Mouse (Mus musculus): Measurements from ENCODE around the gene Fscn1. TPM values are rescaled to one million over a fixed set of nuclear protein-coding genes. Genes with fewer than 3 reads are reported as not detected.
A peak's percentile ranks its signal among the peaks of the same experiment; 100 is the strongest.

Fscn1 gene
- total RNA-seq, 4 experiments from 2014 or later: 3.0 to 7.9 (median 5.0) TPM

DNA sequence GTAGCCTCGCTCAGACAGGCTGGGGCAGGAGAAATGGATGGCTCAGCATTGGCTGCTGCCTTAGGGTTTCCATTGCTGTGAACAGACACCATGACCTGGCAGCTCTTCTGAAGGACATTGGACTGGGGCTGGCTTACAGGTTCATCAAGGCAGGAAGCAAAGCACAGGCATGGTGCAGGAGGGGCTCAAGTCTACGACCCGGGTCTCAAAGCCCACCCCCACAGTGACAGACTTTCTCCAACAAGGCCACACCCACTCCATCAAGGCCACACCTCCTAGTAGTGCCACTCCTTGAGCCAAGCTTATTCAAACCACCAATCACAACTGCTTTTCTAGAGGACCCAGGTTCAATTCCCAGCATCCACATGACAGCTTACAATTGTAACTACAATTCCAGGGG lies 13.8 kb downstream of the Fscn1 start:
- no peak for DNase-seq (ENCODE audit: low spot score in 2 of 2)

DNA sequence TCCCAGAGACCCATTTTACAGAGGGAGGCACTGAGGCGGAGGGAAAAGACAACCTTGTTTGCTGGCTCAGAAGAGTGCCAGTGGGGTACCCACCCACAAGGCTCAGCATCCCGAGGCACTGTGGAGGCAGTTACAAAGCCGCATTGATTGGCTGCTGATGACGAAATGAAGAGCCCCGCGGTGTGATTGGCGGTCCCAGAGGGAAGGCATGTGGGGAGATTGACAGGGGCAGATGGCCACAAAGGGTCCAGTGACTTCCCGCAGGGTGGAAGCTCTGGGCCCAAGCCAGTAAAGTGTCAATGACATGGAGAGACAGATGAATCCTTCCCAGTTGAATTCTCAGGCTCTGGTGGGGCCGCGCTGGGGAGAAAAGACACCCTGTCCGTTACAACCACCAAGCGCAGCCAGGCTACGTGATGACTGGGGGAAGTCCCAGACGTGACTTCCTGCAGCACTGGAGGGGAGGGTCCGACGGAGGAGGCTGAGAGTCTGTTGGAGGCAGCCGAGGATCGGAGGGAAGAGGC lies 14.5 kb downstream of the Fscn1 start:
- DNase-seq (ENCODE audit: low spot score in 2 of 2): peak in 1 of 2 experiments; percentile 35

- no peak for DNase-seq (ENCODE audit: low spot score in 2 of 2)
These were observed 16.4 kb downstream of the Fscn1 start for GRCm38 (mm10) chr5:142976516-142976915.

DNA sequence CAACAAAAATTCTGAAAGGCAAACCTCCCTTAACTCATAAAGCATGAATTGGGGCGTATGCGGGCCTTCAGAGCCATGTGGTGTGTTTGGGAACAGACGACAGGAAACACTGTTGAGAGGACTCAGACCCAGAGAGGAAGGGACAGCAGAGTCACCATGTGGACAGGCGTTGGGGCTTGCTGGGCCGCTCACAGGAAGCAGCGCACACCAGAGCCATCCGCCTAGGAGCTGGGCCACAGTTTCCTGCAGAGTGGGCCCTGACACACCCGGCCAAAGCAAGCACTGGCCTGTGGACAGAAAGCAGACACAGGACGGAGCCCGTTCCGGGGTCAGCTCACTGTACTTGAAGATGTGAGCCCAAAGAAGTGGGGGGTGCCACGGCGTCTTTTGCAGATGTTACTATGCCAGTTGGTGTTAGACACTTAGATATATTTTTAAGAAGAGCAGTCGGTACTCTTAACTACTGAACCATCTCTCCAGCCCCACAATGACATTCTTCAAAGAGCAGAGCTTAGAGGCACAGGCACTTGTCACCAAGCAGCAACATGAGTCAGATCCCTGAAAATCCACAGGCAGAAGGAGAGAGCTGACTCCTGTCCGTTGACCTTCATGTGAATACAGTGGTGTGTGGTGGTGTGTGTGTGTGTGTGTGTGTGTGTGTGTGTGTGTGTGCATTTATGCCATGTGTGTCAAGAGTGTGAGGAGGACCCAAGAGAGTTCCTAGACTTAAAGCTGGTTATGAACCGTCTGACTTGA lies 22.1 kb downstream of the Fscn1 start:
- no peak for DNase-seq (ENCODE audit: low spot score in 2 of 2)

- DNase-seq (ENCODE audit: low spot score in 2 of 2): no peak
These were observed 23.0 kb downstream of the Fscn1 start for GRCm38 (mm10) chr5:142983174-142983573.

GRCm38 (mm10) chr5:142984271-142984670 lies 24.1 kb downstream of the Fscn1 start:
- no peak for DNase-seq (ENCODE audit: low spot score in 2 of 2)

- no peak for DNase-seq (ENCODE audit: low spot score in 2 of 2)
These were observed 28.4 kb downstream of the Fscn1 start for GRCm38 (mm10) chr5:142988520-142988919.

DNA sequence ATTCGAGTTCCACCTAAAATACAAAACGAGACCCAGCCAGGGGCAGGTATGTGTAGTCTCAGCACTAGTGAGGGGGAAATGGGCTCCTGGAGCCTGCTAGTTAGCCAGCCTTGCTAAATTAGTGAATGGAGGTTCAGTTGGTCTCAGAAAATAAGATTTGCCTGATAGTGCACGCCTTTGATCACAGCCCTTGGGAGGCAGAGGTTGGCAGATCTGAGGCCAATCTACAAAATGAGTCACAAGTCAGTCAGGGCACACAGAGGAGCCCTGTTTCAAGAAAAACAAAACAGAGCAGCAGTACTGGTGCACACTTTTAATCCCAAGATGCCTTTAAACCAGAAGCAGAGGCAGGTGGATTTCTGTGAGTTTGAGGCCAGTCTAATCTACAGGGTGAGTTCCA lies 29.0 kb downstream of the Fscn1 start:
- DNase-seq (ENCODE audit: low spot score in 2 of 2): no peak

DNA sequence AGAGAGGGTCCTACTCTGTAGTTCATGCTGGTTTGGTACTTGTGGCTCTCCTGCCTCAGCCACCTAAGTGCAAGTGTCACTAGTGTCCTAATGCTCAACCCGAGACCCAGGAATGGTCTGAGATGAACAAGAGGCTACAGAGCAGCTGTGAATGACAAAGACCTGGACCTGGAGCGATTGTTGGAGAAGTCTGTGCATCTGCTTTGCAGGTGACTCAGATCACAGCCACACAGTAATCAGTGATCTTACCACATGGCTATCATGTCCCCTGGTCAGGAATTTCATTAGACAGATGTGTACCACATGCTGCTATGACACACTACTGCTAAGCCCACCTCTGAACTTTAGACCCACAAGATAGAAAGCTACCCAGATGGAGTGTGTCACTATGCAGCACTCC lies 34.6 kb downstream of the Fscn1 start:
- DNase-seq (ENCODE audit: low spot score in 2 of 2): no peak

- DNase-seq (ENCODE audit: low spot score in 2 of 2): no peak
These were observed 37.4 kb downstream of the Fscn1 start for GRCm38 (mm10) chr5:142997526-142997925.

- DNase-seq (ENCODE audit: low spot score in 2 of 2): no peak
These were observed 38.0 kb downstream of the Fscn1 start for GRCm38 (mm10) chr5:142998171-142998570.

- DNase-seq (ENCODE audit: low spot score in 2 of 2): no peak
These were observed 39.9 kb downstream of the Fscn1 start for GRCm38 (mm10) chr5:143000091-143000490.

DNA sequence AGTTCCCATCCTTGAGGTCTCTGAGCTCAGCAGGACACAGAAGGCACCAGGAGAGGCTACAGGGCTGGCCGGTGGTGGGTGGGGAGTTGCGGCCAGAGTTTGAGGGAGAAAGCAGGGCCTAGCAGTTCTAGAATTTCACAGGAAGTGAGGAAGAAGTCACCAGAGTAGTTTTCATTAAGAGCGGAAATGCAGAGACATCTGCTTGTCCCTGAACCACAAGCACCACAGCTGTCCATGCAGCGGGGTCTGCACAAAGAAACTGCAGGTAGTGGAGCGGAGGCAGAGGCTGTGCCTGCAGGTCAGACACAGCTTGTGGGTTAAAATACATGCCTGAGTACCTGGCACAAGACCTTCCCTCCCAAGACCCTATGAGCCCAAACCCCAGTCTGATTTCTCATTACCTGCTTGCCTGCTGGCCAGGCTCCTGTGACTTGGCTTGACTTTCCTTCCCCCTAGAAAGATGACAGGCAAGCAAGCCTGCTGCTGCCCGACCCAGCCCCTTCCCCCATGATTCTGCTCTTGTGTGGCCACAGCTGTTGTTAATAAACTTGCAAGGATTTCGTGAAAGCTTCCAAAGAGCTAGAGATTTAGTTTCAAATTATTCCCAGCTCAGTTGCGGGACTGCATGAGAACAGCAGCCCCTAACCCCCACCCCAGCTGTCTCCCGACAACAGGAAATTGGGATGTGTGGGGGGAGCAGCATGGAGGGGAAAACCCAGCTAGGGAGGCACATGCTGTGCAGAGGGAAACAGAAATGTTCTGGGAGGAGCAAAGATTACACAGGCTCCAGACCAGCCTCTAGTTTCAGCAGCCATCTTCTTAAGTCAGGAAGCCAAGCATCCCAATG lies 40.7 kb downstream of the Fscn1 start:
- no peak for DNase-seq (ENCODE audit: low spot score in 2 of 2)

GRCm38 (mm10) chr5:143009383-143009782 lies 49.2 kb downstream of the Fscn1 start:
- DNase-seq (ENCODE audit: low spot score in 2 of 2): no peak

DNA sequence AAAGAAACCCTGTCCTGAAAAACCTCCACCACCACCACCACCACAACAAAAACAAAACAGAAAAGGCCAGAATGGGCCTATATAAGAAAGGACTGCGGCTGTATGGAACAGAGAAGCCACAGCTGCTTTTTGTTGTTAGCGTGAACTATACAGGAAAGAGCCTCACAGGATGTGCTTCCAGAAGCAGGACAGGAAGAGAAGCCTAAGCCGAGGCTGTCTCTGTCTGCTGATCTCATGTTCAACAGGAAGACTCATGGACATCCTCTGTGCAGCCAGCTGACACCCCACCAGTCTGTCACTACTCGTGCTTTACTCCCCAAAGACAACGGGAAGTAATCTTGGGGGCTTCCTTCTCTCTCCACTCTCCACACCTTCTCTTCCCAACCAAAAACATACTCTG lies 57.3 kb downstream of the Fscn1 start:
- no peak for DNase-seq (ENCODE audit: low spot score in 2 of 2)

Other genes with a start within 250 kb of the Fscn1 start
- 10 to 100 TPM; 26.0 to 42.3 (median 30.7) TPM for gene Tnrc18, start 142.7 kb upstream of the Fscn1 start, total RNA-seq (2022)
- gene Fbxl18, start 64.9 kb upstream of the Fscn1 start, total RNA-seq (2022): 1 to 10 TPM; 4.4 to 6.8 (median 5.3) TPM
- 100 to 1,000 TPM; 301 to 406 (median 351) TPM for gene Actb, start 53.6 kb upstream of the Fscn1 start, total RNA-seq (2022)
- gene Rnf216, start 152.7 kb downstream of the Fscn1 start, total RNA-seq (2022): 10 to 100 TPM; 16.3 to 18.1 (median 17.9) TPM
- under 1 TPM in 1 of 4 experiments, not detected in 3; 0.07 TPM for gene Olfr718-ps1, start 187.2 kb downstream of the Fscn1 start, total RNA-seq (2022)
- gene Rbak, start 220.4 kb downstream of the Fscn1 start, total RNA-seq (2022): 1 to 10 TPM; 2.9 to 3.7 (median 3.4) TPM
- gene Spdye4b, start 220.7 kb downstream of the Fscn1 start, total RNA-seq (2022): not detected

All from gastrocnemius, adult 8-10 months (tissue).